Mouse (Mus musculus) gastrocnemius, adult 2 months (tissue): Measurements from ENCODE around the gene Rasgef1b. TPM values are rescaled to one million over a fixed set of nuclear protein-coding genes. Genes with fewer than 3 reads are reported as not detected.

Experiments
- DNase-seq: peaks from one replicate; pipeline ENCODE4 v3.0.0; 2022
- H3K27ac ChIP-seq: fragments of 200-600 bp; 2 replicates; pipeline ENCODE4 v1.8.1; 2022; ENCODE audit warnings: mild to moderate bottlenecking
- H3K4me3 ChIP-seq: fragments of 200-600 bp; 2 replicates; pipeline ENCODE4 v1.8.1; 2022; ENCODE audit warnings: mild to moderate bottlenecking, moderate library complexity
- CTCF ChIP-seq: fragments of 200-600 bp; IDR thresholded peaks from 2 replicates; pipeline ENCODE4 v1.8.1; 2022; ENCODE audit warnings: antibody characterized with exemption, mild to moderate bottlenecking, moderate library complexity
- intact Hi-C: fragments of 180-260 bp; cut with DNase I; formaldehyde crosslinking; loops from one replicate; pipeline ENCODE4 v1.15.1; 2025
- total RNA-seq, 2 experiments: library from RNA; stranded (reverse); gene quantifications; 2 replicates each; pipeline ENCODE4 v1.2.3; 2021

Rasgef1b gene
- total RNA-seq, 2 experiments from 2014 or later: 0.26 to 0.47 TPM

DNA sequence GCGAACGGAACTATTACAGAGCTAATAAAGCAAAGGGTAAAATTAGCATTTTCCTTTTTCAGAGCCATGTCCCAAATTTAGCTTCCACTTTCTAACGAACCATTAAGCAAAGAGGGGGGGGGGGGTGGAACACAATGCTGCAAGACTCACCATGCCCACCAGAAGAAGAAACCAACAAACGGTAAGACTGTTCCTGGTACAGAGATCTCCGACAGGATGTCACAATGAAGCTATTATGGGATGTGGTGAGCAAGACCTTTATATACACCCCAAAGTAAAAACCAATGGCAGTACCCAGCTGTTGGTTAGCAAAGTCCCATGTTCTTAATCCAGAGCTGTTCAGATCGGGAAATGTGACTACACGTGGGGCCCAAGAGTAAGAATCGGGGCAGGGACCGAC, 226.2 kb downstream of the Rasgef1b start:
- H3K27ac ChIP-seq: no peak overlapping the region

DNA sequence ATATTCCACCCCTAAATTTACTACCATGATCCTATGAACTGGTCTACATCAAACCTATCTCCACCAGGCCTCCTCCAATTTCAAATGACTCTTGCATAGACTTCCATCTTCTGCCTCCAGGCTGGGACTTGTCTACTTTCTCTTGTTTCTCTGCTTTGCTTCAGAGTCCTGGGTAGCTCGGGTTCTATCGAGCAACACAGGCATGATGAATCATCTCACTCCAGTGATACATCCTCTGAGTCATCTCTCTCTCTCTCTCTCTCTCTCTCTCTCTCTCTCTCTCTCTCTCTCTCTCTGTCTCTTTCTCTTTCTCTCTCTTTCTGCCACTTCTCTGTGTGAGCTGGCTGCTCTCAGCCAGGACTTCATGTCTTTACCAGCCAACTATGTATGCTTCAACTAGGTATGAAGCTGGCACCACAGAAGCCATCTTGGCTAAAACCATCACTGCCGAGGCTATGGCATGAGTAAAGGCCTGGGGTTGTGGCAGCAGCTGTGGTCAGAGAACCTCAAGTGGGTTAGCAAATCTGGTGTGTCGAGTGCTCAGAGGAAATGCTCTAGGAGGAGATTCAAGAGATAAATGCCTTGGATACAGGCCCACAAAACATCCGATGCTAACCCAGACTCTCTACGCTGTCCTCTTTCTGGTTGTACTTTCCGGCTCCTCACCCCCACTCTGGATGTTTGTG, 229.3 kb downstream of the Rasgef1b start:
- TF ChIP-seq CTCF: no peak
- H3K4me3 ChIP-seq: no peak overlapping the region
- DNase-seq: no peak
- intact Hi-C loops: no loop called here
- H3K27ac ChIP-seq: no peak overlapping the region

More for the DNA sequence above, 226.2 kb downstream of the Rasgef1b start:
- intact Hi-C loops: no loop called here
- no peak overlapping the region for H3K4me3 ChIP-seq
- DNase-seq: no peak
- TF ChIP-seq CTCF: no peak

DNA sequence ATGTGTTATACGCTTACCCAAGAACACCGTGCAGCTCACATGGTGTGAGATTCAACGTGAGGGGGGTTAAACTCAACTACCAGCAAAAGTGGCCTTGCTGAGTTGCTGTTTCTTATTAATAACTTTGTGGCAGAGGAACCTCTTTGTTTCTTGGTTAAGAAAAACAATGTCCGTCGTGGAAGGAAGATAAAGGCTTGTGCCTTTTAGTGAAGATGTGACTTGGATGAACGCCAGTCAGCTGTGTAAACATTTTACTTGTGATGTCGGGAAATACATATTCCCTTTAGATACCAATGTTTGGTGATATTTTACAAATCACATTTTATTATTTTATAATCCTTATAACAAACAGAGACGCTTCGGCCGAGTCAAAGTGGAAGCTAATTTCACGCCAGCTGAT, 231.0 kb downstream of the Rasgef1b start:
- TF ChIP-seq CTCF: no peak
- DNase-seq: no peak

DNA sequence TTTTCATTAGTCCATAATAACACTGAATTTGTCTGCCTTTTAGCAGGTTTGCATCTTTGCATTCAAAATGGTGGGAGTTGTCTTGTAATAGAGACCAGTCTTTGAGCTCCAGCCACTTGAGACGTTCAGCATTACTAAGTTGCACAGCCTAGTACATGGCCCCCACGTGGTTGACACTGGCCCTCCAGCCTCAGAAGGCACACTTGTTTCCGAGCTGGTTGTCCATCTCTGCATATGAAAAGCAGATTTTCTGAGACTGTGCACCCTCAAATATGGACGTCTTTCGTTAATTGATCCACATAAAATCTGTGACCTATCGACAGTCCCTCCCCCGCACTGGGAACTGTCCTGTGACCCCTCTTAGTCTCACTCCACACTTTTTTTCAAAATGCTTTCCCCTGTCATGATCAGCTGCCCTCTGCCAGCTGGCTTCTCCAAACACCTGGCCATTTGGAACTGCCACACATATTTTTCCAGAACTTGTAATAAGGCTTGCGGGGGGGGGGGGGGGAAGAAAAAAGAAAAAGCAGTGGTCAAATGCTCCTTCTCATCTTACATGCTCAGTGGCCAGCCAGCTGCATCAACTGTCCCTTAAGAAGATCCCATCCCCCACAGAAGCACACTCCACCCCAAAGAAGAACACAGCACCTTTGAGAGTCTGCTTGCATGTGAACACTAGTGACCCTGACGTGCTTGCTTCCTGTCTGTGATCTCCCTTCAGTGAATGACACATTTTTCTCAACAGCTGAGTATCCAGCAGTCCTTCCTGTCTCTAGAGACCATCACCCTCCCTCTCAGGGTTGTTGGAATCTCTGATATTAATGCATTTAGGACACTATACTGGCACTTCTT, 231.7 kb downstream of the Rasgef1b start:
- intact Hi-C loops: no loop called here
- no peak overlapping the region for H3K4me3 ChIP-seq
- DNase-seq: no peak
- no peak for TF ChIP-seq CTCF
- H3K27ac ChIP-seq: no peak overlapping the region

More for the DNA sequence above, 231.0 kb downstream of the Rasgef1b start:
- intact Hi-C loops: no loop called here
- H3K4me3 ChIP-seq: no peak overlapping the region
- no peak overlapping the region for H3K27ac ChIP-seq

DNA sequence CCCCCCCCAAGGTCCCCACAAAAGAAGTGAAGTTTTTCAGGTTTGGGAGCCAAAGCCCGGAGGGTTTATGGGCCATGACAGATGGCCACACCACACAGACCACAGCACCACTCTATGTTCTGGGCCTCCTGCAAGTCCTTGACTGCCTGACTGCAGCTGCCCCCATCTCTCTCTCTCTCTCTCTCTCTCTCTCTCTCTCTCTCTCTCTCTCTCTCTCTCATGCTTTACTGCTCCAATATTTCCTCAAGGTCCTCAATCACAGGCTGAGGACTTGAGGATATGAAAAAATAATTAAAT, 232.8 kb downstream of the Rasgef1b start:
- H3K27ac ChIP-seq: no peak overlapping the region
- no peak for TF ChIP-seq CTCF
- no peak for DNase-seq
- H3K4me3 ChIP-seq: no peak overlapping the region
- intact Hi-C loops: no loop called here

DNA sequence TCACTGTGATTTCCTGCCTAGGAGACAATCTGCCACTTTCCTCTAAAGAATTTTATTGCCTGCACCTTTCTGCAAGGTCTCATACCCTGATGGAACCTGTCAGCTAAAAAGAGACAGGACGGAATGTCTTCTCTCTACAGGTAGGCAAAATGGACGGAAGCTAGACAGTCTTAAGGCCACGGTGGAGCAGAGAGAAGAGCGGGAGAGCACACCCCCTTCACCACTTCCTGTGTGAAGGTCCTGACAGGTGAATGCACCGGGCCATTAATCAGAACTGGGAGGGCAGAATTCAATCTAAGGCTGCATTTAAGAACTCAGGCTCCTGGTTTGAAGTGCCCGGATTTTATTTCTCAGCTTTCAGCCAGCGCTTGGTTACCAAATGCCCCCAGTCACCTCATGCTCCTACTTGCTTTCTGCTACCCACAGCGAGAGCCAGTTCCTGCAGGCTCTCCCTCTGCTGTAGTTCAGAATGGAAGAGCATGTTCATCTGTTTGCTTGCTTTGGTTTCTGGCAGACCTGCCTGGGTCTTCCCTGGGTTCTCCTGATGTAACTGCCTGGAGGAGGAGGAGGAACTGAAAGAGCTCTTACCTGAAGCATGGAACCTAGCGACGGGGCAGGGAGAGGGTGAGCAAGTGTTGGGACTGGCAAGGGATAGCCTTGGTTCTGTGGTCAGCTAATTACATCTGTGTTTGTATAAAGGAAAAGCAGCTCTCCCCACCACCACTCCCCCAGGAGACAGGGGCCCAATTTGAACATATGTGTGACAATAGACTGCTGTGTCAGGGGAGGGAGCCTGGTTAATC, 233.3 kb downstream of the Rasgef1b start:
- H3K27ac ChIP-seq: no peak overlapping the region
- no peak for DNase-seq
- no peak overlapping the region for H3K4me3 ChIP-seq
- intact Hi-C loops: no loop called here
- TF ChIP-seq CTCF: no peak

DNA sequence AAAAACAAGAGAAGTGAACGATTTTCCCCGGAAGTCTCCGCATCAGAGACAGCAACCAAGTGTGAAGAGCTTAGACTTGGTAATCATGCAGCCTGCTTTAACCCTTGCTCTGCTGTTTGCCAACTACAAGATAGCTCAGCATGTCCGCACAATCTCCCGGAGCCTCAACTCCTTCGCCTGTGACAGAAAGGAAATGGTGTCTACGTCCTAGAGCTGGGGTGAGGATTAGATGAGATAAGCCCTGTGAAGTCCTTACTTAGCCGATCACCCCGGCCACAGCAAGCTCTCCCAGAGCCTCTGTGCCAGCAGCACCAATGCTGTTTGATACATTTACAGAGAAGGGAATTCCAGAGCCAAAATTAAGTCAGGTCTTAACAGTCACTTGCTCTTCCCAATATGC, 235.0 kb downstream of the Rasgef1b start:
- no peak overlapping the region for H3K27ac ChIP-seq
- intact Hi-C loops: no loop called here
- H3K4me3 ChIP-seq: no peak overlapping the region
- no peak for DNase-seq
- no peak for TF ChIP-seq CTCF

DNA sequence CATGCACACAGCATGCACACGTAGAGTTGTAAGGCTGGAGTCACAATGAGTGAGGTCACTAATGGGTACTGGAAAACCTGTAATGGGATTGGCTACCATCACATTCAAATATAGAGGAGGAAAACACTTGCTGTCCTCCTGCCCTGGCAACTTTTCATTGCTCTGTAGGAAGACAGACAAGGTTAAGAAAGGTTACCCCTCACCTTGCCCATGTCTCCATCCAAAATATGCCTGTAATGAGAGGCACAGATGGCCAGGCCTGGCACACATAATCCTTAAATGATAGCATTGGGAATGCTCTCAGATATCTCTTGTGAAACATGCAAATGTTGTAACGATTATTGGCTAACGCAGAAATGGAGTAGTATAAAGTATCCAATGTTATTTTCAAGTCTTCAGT, 235.8 kb downstream of the Rasgef1b start:
- intact Hi-C loops: no loop called here
- DNase-seq: no peak
- Histone ChIP-seq H3K4me3 (no peak overlapping the region), H3K27ac (no peak overlapping the region)
- TF ChIP-seq CTCF: no peak

DNA sequence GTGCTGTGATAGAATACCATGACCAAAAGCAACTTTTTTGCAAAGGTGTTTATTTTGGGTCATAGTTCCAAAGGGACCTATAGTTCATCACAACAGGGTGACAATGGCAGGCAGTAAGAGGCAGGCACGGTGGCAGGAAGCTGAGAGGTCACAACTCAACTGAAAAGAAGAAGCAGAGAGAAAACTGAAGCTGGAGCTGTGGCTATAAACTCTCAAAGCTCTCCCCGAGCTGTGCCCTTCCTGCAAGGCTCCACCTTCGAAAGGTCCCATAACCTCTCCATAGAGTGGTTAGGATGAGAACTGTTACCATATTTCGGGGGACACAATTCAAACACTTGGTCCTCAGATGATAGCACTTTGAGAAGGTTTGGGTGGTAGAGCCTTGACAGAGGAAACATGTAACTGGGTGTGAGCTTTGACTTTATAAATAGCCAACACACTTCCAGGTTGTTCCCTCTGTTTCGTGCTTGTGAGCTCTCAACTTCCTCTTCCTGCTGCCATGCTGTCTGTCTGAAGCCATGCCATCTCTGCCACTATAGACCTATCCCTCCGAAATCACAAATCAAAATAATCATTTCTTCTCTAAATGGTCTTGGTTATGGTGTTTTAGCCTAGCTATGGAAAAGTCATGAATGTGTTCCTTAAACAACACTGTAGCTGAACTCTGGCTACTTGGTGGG, 240.2 kb downstream of the Rasgef1b start:
- intact Hi-C loops: no loop called here

DNA sequence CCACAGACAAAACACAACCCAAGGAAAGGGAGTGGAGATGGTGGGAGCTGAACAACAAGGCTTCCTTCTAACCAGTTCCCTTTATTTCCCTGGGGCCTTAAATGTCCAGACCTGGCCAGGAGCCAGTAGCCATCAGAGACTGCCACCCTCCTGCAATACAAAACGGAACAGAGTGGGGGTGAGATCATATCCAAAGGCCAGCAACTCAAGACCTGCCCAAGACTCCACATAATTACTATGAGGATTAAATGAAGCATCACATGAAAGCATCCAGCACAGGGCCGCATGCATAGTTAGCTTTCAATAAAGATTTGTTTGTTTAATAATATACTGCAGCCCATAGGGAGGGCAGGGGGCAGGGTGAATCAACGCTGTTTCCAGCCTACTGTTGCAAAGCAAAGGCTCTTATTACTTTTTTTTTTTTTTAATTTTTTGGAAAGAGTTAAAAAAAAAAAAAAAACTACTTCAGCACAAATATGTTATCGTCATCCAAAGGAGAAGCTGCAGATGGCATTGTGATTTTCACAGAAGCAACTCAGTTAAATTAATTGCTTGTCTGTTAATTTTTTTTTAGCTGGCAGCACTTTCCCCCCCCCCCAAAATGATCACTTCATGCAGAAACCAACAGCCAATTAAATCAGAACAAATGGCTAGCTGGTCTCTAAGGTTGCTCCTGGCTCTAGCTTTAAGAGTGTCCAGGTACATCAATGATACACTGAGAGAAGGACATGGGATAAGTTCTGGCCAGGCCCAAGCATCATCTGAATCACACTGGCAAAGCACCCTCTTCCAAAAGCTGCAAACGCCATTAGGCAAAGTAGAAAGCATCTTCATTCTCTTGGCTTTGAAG, 241.6 kb downstream of the Rasgef1b start:
- intact Hi-C loops: no loop called here
- no peak for TF ChIP-seq CTCF
- no peak overlapping the region for H3K27ac ChIP-seq
- no peak overlapping the region for H3K4me3 ChIP-seq
- no peak for DNase-seq

More for the DNA sequence above, 240.2 kb downstream of the Rasgef1b start:
- TF ChIP-seq CTCF: no peak
- H3K4me3 ChIP-seq: no peak overlapping the region
- no peak overlapping the region for H3K27ac ChIP-seq
- no peak for DNase-seq

DNA sequence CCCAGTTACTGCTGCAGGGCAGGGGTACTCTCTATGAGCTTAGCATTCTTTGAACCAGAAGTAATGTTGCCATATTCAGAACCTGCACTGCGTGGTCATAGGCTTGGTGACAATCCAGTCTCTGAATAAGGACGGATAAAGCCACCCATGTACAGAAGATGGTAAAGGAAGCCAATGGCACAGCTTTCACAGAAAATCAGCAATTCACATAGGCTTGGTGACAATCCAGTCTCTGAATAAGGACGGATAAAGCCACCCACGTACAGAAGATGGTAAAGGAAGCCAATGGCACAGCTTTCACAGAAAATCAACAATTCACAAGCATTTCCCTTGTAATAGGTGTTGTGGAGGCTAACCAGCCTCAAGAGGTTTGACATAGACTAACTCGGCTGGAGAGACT, 245.7 kb downstream of the Rasgef1b start:
- Histone ChIP-seq H3K27ac (no peak overlapping the region), H3K4me3 (no peak overlapping the region)
- intact Hi-C loops: no loop called here
- no peak for TF ChIP-seq CTCF
- no peak for DNase-seq

DNA sequence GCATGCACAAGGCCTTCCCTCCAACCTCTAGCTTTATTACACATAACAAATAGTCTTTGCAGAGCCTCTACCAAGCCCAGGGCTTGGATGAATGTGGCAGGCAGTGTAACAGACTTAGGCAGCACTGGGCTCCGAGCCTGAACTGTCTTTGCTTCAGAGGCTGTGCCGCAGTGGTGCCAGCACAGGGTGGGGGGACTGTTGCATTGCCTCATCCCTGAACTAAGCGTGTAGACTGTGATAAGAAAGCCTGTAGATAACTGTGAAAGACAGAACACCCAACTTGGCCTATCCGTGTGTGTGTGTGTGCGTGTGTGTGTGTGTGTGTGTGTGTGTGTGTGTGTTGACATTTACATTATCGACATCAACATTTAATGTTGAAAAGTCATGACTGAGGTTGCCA, 246.3 kb downstream of the Rasgef1b start:
- H3K4me3 ChIP-seq: no peak overlapping the region
- DNase-seq: no peak
- intact Hi-C loops: no loop called here
- no peak for TF ChIP-seq CTCF
- H3K27ac ChIP-seq: no peak overlapping the region
